Mouse (Mus musculus): ENCODE results near the gene Dhx40.

DNA sequence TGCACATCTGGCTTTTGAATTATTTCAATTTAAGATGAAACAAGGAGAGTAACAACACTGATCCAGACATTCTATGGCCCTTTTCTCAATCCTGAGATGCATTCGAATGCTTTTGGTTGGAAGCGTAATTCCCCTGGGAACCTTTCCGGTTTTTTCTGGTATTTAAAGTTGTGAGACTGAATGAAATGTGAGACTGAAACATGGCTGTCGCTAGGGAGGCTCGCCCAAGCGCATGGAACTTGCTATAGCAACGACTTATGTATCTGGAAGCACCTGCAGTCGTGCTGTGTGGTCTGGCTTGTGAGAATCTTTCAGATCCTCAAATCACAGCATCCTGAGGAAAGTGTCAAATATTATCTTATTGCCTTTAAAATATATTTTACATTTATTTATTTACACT is 33.7 kb upstream of the Dhx40 start:
- TF ChIP-seq CTCF (IDR thresholded peaks at IDR 0.05; ENCODE audit: control insufficient read depth, insufficient read depth, insufficient replicate concordance, low read depth, low read length): no peak
- no peak for TF ChIP-seq POLR2A (IDR thresholded peaks at IDR 0.05; ENCODE audit: control insufficient read depth, low read depth, low read length)

Data from testis, adult 2 months (tissue).